Mouse (Mus musculus) kidney, embryonic 16.5 days (tissue): ENCODE measurements at regions not wholly inside any gene's neighbourhood (a gene's known extent, or its start where the extent isn't known, plus 50 kb on each side); places are given as distances from the start of the nearest gene placed in this dataset.

ENCODE experiments used
- ATAC-seq: fragments of 200-750 bp; cut with Nextera tagmentation; 2 replicates; pipeline ENCODE4 v1.8.0; 2017; ENCODE audit warnings: moderate TSS enrichment; ENCODE audit not compliant: low FRiP score, low TSS enrichment
- H3K27ac ChIP-seq: fragments of 300-500 bp; sonication (generic); 2 replicates; pipeline ENCODE4 v1.5.1; 2014; ENCODE audit warnings: low read length
- H3K27me3 ChIP-seq: fragments of 300-500 bp; sonication (generic); 2 replicates; pipeline ENCODE4 v1.6.1; 2014; ENCODE audit warnings: low read length, control low read depth, mixed read lengths; ENCODE audit not compliant: insufficient read depth
- H3K36me3 ChIP-seq: fragments of 300-500 bp; sonication (generic); 2 replicates; pipeline ENCODE4 v1.6.1; 2014; ENCODE audit warnings: low read length, control low read depth, mixed read lengths; ENCODE audit not compliant: insufficient read depth
- H3K4me1 ChIP-seq: fragments of 300-500 bp; sonication (generic); 2 replicates; pipeline ENCODE4 v1.6.1; 2014; ENCODE audit warnings: low read length, control low read depth, mixed read lengths; ENCODE audit not compliant: insufficient read depth
- H3K4me2 ChIP-seq: fragments of 300-500 bp; sonication (generic); replicated peaks from 2 replicates; pipeline ENCODE4 v1.6.1; 2014; ENCODE audit warnings: low read depth, low read length
- H3K4me3 ChIP-seq: fragments of 300-500 bp; sonication (generic); 2 replicates; pipeline ENCODE4 v1.5.1; 2014; ENCODE audit warnings: mild to moderate bottlenecking, low read length
- H3K9ac ChIP-seq: fragments of 300-500 bp; sonication (generic); replicated peaks from 2 replicates; pipeline ENCODE4 v1.6.1; 2014; ENCODE audit warnings: low read length
- H3K9me3 ChIP-seq: fragments of 300-500 bp; sonication (generic); 2 replicates; pipeline ENCODE4 v1.6.1; 2016; ENCODE audit warnings: low read length, control low read depth
- WGBS: fragments of 180-500 bp; shearing (Covaris S2); extraction: QIAGEN DNeasy Blood & Tissue Kit; methylation state at CpG from one replicate; pipeline ENCODE4 v1.1.7; 2014; 5-methylcytosine and 5-hydroxymethylcytosine counted together

DNA sequence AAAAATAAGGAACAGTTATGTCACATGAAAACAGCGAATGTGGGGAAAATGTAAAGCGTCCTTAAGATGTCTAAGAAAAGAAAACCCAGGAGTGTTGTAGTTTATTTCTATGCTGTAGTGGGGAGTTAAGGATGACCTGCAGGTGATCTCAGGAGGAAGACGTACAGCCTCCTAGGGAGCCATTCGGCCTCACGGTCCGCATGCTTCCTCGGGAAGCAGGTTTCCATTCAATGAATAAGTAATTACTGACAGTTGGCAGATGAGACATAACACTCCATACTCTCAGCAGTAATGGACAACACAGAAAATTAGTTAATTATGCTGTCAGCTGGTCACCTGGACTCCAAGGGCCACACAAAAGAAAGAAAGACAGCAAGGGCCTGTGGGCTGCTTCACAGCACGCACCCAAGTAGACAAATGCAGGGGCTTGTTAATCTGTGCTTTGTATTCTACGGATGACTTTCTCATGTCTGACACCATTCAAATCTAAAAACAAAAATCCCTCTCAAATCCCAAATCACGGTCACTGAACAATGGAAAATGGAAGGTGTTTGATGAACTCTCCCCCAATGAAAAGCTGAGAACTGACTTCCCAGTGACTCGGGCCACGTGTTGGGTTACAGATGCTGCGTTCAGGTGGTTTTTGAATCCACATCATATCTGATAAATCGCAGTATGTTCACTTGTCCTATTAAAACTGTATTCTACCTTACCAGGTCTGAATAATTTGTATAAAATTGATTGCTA lies 193.5 kb downstream of the Gm11361 start:
- H3K27me3 ChIP-seq, result no peaks in the 10 kb centered on the region
- WGBS, result 84% methylated on average over 14 of the region's 14 CpGs
- no peak for ATAC-seq
- H3K4me1 ChIP-seq, result no peaks in the 10 kb centered on the region
- H3K27ac ChIP-seq, result no peak overlapping the region
- no peak overlapping the region for H3K4me3 ChIP-seq
- H3K9ac ChIP-seq, result no peak overlapping the region
- no peak overlapping the region for H3K4me2 ChIP-seq
- no peaks in the 10 kb centered on the region for H3K36me3 ChIP-seq
- H3K9me3 ChIP-seq, result no peaks in the 10 kb centered on the region

DNA sequence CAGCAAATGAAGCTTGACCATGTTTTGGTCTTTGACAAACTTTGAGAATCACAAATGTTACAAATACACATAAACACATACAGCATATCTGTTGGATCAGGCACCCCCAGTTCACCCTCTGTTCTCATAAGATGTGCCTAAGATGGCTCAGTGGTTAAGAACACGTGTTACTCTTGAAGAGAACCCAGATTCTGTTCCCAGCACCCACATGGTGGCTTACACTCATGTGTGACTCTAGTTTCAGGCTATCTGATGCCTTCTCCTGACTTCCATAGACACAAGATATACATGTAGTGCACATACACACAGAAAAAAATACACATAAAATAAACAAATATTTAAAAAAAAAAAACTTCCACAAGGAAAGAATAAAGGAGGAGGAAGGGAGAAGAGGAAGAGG lies 191.7 kb downstream of the Gm11361 start:
- WGBS, result 90% methylated on average over 1 of the region's 1 CpGs

DNA sequence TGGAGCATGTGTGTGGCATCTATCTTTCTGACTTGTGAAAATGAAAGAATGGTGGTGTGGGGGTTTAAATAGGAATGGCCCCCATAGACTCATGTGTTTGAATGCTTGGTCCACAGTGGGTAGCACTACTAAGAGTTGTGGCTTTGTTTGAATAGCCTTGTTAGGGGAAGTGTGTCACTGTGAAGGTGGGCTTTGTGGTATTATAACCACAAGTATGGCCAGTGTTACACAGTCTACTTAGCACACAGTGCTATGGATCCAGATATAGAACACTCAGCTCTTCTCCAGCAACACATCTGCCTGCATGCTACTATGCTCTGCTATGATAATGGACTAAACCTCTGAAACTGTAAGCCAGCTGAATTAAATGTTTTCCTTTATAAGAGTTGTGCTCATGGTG lies 184.9 kb downstream of the Gm11361 start:
- no peaks in the 10 kb centered on the region for H3K4me1 ChIP-seq
- no peak overlapping the region for H3K27ac ChIP-seq
- peaks cover 9% of the 10 kb centered on the region for H3K9me3 ChIP-seq
- no peak overlapping the region for H3K4me3 ChIP-seq
- H3K36me3 ChIP-seq, result no peaks in the 10 kb centered on the region
- ATAC-seq, result no peak
- H3K9ac ChIP-seq, result no peak overlapping the region
- H3K4me2 ChIP-seq, result no peak overlapping the region
- no peaks in the 10 kb centered on the region for H3K27me3 ChIP-seq

More for the DNA sequence above, 191.7 kb downstream of the Gm11361 start:
- Histone ChIP-seq H3K9ac (no peak overlapping the region), H3K27ac (no peak overlapping the region), H3K4me3 (no peak overlapping the region), H3K4me2 (no peak overlapping the region), H3K27me3 (no peaks in the 10 kb centered on the region), H3K36me3 (no peaks in the 10 kb centered on the region), H3K9me3 (no peaks in the 10 kb centered on the region), H3K4me1 (no peaks in the 10 kb centered on the region)
- ATAC-seq, result no peak

DNA sequence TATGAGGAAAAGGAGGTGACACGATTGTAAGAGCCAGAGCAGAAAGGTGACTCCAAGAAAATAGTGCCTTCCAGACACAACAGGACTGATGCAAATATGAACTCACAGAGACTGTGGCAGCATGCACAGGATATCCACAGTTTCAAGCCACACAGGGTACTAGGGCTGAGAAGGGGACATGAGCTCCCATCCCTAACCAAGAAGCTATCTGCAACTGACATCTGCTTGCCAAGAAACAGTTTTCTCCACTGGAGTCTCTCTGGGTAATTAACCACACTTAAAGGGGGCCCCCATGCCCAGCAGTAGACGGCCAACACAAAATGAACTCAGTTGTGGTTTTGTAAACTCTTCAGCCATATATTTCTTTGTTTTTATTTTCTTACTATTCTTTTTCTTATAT lies 176.1 kb downstream of the Gm11361 start:
- Histone ChIP-seq H3K9me3 (no peaks in the 10 kb centered on the region), H3K4me3 (no peak overlapping the region), H3K27ac (no peak overlapping the region), H3K36me3 (no peaks in the 10 kb centered on the region), H3K4me1 (no peaks in the 10 kb centered on the region), H3K9ac (no peak overlapping the region), H3K4me2 (no peak overlapping the region), H3K27me3 (no peaks in the 10 kb centered on the region)
- WGBS, result 26% methylated on average over 2 of the region's 2 CpGs
- no peak for ATAC-seq

DNA sequence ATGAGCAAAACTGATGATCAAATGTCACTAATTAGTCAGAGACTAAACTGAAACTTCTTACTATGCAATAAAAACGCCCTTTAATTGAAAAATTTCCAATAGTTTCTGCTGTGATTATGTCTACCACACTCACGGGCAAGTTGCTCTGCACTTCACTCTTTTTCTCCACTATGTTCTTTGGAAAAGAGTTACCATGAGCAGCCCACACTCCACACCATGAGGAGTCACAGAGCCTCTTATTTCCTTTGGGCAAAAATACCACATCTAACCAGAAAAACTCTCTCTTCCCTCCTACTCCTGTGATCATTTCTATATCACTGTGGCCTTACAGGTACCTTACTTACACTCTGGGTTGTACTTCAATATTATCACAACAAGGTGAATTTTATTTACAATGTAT lies 174.7 kb downstream of the Gm11361 start:
- WGBS, result 85% methylated on average over 2 of the region's 2 CpGs
- Histone ChIP-seq H3K9ac (no peak overlapping the region), H3K27me3 (no peaks in the 10 kb centered on the region)

DNA sequence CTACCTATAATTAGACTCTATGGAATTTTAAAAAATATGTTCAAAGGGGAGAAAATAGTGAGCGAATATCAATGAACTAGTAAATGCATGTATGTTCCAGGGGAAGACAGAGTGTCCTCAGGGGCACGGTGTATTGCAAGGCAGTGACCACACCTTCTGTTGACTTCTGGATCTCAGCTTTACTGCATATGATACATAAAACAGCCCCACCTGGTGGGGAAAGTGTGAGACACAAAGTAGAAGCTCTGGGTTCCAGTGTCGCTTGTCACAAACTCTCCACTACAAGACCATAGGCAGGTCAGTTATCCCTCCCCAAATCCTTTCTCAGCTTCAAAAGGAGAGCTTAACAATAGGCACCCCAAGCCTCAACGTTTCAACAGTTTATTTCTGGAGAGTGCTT lies 168.8 kb downstream of the Gm11361 start:
- Histone ChIP-seq H3K9ac (no peak overlapping the region), H3K4me1 (peaks cover 12% of the 10 kb centered on the region; the same call in 1 of the 2 replicates), H3K4me3 (no peak overlapping the region), H3K36me3 (no peaks in the 10 kb centered on the region), H3K4me2 (no peak overlapping the region), H3K27me3 (no peaks in the 10 kb centered on the region), H3K27ac (no peak overlapping the region), H3K9me3 (no peaks in the 10 kb centered on the region)
- no peak for ATAC-seq
- WGBS, result 74% methylated on average over 4 of the region's 4 CpGs

More for the DNA sequence above, 174.7 kb downstream of the Gm11361 start:
- H3K4me2 ChIP-seq, result no peak overlapping the region
- no peaks in the 10 kb centered on the region for H3K36me3 ChIP-seq
- H3K9me3 ChIP-seq, result no peaks in the 10 kb centered on the region
- no peak overlapping the region for H3K27ac ChIP-seq
- no peak for ATAC-seq
- H3K4me1 ChIP-seq, result no peaks in the 10 kb centered on the region
- H3K4me3 ChIP-seq, result no peak overlapping the region

DNA sequence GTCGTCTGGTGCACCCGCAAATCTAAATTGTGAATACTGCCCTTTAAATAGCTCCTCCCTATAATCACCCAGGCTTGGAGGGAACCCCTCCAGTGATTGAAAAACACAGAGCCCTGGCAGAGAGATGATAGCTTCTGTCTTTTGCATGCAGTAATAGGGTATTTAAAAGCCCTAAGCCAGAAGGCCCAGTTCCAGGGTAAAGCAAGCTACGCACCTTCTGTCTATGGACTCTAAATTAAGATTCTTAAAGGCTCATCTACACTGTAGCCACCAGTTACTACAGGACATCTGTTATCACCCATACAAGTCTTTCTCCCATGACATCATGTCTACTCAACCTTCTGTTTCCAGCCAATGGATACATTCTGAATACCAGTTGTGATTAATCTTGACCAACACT lies 167.8 kb downstream of the Gm11361 start:
- H3K36me3 ChIP-seq, result no peaks in the 10 kb centered on the region
- H3K27me3 ChIP-seq, result no peaks in the 10 kb centered on the region
- H3K4me1 ChIP-seq, result peaks cover 12% of the 10 kb centered on the region; the same call in 1 of the 2 replicates
- no peaks in the 10 kb centered on the region for H3K9me3 ChIP-seq
- H3K4me3 ChIP-seq, result no peak overlapping the region
- WGBS, result 57% methylated on average over 3 of the region's 3 CpGs
- no peak overlapping the region for H3K9ac ChIP-seq
- no peak for ATAC-seq
- no peak overlapping the region for H3K4me2 ChIP-seq
- H3K27ac ChIP-seq, result no peak overlapping the region

DNA sequence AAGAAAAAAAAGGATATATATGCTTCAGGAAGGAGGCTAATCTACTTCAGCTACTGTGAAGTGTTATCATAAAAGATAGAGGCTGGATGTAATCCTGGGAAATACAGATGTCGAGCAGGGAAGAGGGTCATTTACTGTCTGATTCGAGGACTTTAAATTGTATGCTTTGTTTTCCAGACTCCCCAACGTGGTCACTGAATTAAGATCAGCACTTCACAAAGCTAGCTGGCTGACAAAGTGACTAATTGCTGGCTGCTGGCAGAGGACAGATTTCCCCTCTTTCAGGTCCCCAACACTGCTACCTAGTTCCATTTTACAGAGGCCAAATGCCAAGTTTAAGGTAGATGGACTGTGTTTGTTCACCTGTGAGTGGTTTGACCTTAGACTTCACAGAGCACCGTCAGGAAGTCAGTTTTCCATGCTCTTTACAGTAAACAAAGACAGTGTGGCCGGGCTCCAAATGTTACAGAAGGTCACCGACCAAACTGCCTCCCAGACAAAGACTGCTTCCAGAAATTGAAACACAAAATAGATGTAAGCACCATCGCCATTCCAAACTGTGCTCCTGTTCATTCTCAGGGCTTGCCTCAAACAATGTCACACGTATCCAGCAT lies 167.2 kb downstream of the Gm11361 start:
- H3K27ac ChIP-seq, result 0 out of 2 replicates have a peak overlapping the region, but pooled peaks have one; percentile 9
- H3K4me3 ChIP-seq, result no peak overlapping the region
- peaks cover 12% of the 10 kb centered on the region; the same call in 1 of the 2 replicates for H3K4me1 ChIP-seq
- WGBS, result 16% methylated on average over 8 of the region's 8 CpGs
- no peaks in the 10 kb centered on the region for H3K9me3 ChIP-seq
- H3K27me3 ChIP-seq, result no peaks in the 10 kb centered on the region
- no peak; the same call in 1 of the 2 replicates for ATAC-seq
- no peaks in the 10 kb centered on the region for H3K36me3 ChIP-seq
- H3K4me2 ChIP-seq, result no peak overlapping the region
- H3K9ac ChIP-seq, result no peak overlapping the region

DNA sequence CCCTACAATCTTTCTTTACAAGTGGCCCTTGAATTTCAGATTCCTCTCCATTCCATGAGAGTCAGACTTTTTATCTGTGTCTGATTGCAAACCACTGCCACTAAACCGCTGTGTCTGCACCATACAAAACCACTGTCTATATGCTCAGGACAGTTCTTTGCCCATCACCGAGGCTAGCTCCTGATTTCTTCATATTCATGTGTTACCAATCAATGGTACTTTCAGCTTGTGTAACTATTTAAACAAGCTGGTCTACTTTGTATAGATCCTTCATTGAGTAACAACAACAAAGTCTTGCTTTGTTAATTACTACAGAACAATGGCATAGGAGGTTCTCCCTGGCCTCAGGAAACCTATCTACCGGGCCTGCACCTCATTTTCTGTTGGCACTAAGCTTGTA lies 164.0 kb downstream of the Gm11361 start:
- no peak overlapping the region for H3K4me3 ChIP-seq
- H3K27me3 ChIP-seq, result no peaks in the 10 kb centered on the region
- no peaks in the 10 kb centered on the region for H3K9me3 ChIP-seq
- H3K36me3 ChIP-seq, result no peaks in the 10 kb centered on the region
- H3K4me2 ChIP-seq, result no peak overlapping the region
- H3K4me1 ChIP-seq, result peaks cover 44% of the 10 kb centered on the region
- WGBS, result 87% methylated on average over 3 of the region's 3 CpGs
- H3K9ac ChIP-seq, result no peak overlapping the region
- no peak overlapping the region for H3K27ac ChIP-seq
- ATAC-seq, result no peak

DNA sequence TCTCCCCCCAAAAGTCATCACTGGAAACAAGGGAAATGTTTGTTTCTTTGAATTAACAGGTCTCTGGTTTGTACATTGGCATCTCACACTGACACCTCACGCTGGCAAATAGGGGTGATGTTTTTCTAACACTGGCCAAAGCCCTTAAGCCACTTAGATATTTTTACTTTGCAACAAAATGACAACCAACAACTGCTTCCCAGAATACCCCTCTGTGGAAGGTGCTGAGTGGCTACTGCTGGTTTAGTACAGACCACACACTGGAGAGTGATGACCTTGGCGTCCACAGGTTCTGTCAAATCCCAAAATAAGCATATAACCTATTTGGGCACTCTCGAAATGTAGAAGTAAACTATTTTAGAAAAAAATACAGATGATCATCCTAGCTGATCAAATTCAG lies 163.3 kb downstream of the Gm11361 start:
- no peak overlapping the region for H3K27ac ChIP-seq
- H3K36me3 ChIP-seq, result no peaks in the 10 kb centered on the region
- no peak overlapping the region for H3K9ac ChIP-seq
- H3K4me1 ChIP-seq, result peaks cover 50% of the 10 kb centered on the region
- H3K4me2 ChIP-seq, result no peak overlapping the region
- 83% methylated on average over 3 of the region's 3 CpGs for WGBS
- H3K4me3 ChIP-seq, result no peak overlapping the region
- ATAC-seq, result no peak
- no peaks in the 10 kb centered on the region for H3K9me3 ChIP-seq
- H3K27me3 ChIP-seq, result no peaks in the 10 kb centered on the region
